Mouse (Mus musculus) lung, adult 2 months (tissue): ENCODE data around the gene Stk19. TPM values are rescaled to one million over a fixed set of nuclear protein-coding genes. Genes with fewer than 3 reads are reported as not detected.

Source experiments
- DNase-seq: peaks from one replicate; pipeline ENCODE4 v3.0.0; 2022
- H3K4me1 ChIP-seq: fragments of 200-500 bp; 2 replicates; pipeline ENCODE4 v1.6.1; 2011; ENCODE audit warnings: low read length; ENCODE audit not compliant: control insufficient read depth, insufficient read depth
- H3K4me3 ChIP-seq: fragments of 200-500 bp; replicated peaks from 2 replicates; pipeline ENCODE3; 2011; ENCODE audit warnings: low read depth, mild to moderate bottlenecking, control low read depth, low read length; ENCODE audit errors: extremely low read depth
- CTCF ChIP-seq: fragments of 200-500 bp; IDR thresholded peaks from 2 replicates; pipeline ENCODE4 v1.5.1; 2011; ENCODE audit warnings: mild to moderate bottlenecking, low read length, control low read depth; ENCODE audit not compliant: insufficient read depth
- POLR2A ChIP-seq: fragments of 200-500 bp; IDR thresholded peaks from 2 replicates; pipeline ENCODE4 v1.6.1; 2011; ENCODE audit warnings: low read depth, mild to moderate bottlenecking, control low read depth, low read length, borderline replicate concordance; ENCODE audit errors: extremely low read depth
- WGBS: fragments of 180-500 bp; shearing (Covaris S2); methylation state at CpG from one replicate; pipeline ENCODE4 v1.1.7; 2018; 5-methylcytosine and 5-hydroxymethylcytosine counted together
- polyA plus RNA-seq: library from polyadenylated mRNA; depleted of rRNA; stranded (reverse); fragments of >200 nt; gene quantifications from 2 replicates; pipeline ENCODE4 v1.2.3, GENCODE M21; 2012; rRNA removed

The Stk19 gene
- 45.1 and 46.0 TPM in 2 replicates for polyA plus RNA-seq

DNA sequence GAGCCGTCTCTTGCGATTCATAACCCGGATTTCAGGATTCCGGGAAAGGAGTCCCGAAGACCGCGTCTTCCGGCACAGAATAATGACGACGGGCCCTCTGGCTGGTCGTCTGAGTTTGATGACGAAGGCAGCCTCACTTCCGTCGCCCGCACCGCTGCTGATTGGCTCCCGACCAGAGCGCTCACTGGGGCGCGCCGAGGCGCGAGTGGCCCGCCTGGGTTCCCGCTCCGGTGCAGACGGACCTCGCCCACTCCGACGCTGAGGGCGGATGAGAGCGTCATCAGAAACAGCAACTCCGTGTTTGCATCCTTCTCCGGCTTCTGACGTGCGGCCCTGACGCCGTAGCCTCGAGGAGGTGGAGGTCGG lies at the start of gene Stk19, which contains the start of gene Dxo:
Gene Stk19 (minus strand): TSS at position 90 of the 366 bp plus-strand sequence.
Gene Dxo (plus strand): TSS at position 164 of the 366 bp plus-strand sequence.
- DNase-seq, result peak; percentile 97
- WGBS, result under 1% methylated on average over 40 of the region's 40 CpGs
- Histone ChIP-seq H3K4me1 (peaks cover 11% of the 10 kb centered on the region), H3K4me3 (peak within 1 kb of the TSS; percentile 92)
- TF ChIP-seq POLR2A, result peak; percentile 88
- TF ChIP-seq CTCF, result no peak

DNA sequence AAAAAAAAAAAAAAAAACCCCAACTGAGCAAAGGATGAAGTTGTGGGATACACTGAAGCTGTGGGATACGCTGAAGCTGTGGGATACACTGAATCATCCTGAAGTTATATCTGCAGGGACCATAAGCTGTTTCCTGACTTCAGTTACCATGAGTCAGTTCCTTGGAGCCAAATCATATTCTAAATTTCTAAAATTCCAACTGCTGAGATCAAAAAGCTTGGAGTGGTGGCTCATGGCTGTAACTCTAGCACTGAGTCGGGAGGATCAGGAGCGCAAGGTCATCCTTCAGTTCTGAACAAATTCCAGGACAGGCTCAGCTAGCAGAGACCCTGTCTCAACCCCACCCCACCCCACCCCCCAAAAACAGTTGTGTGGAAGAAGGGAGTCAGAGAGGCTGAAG lies 48.9 kb upstream of the Stk19 start:
- 66% methylated on average over 3 of the region's 3 CpGs for WGBS
- TF ChIP-seq CTCF (no peak), POLR2A (no peak)
- Histone ChIP-seq H3K4me3 (no peak overlapping the region), H3K4me1 (no peaks in the 10 kb centered on the region)
- DNase-seq, result no peak

DNA sequence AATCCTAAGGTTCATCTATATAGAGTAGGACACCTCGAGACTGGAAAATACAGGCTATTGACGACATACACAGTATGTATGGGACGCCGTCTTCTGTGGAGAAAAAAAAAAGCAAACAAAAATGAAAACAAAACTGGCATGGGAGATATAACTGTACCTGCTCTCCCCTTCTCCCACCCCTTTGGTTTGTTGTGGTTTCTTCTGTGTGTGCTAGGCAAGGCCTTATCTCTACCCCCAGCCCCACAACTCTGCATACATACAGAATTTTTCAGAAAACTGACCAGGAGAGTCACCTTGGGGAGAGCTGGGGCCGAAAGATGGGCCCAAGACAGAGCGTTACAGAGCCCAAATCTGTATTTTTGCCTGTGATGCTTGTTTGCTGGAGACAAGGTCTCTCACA lies 48.0 kb upstream of the Stk19 start:
- H3K4me1 ChIP-seq, result no peaks in the 10 kb centered on the region
- TF ChIP-seq CTCF, result no peak
- no peak for TF ChIP-seq POLR2A
- H3K4me3 ChIP-seq, result no peak overlapping the region
- WGBS, result 89% methylated on average over 6 of the region's 6 CpGs
- no peak for DNase-seq

DNA sequence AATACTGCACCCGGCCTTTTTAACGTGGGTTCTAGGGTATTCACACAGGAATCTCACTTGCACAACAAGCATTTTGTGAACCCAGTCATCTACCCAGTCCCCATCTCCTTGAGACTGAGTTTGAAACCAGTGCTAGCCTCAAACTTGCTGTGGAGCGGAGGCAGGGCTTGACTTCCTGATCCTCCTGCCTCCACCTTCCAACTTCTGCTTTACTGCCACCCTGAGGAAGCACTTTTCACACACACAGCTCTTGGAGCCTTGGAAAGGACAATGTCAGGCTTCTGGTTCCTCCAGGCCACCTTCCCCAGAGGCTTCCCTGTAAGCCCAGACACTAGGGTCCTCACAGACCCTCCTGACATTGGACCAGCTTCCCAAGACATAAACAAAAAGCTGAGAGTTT lies 46.6 kb upstream of the Stk19 start:
- H3K4me1 ChIP-seq, result no peaks in the 10 kb centered on the region
- H3K4me3 ChIP-seq, result no peak overlapping the region
- no peak for TF ChIP-seq POLR2A
- no peak for TF ChIP-seq CTCF
- no peak for DNase-seq
- WGBS, result 58% methylated on average over 3 of the region's 3 CpGs

GRCm38 (mm10) chr17:34881683-34882310 lies 45.1 kb upstream of the Stk19 start, which contains the start of gene Gm20547:
Gene Gm20547, minus strand, starts transcription at chr17:34882042.
- TF ChIP-seq POLR2A, result no peak
- no peak for TF ChIP-seq CTCF
- no peaks in the 10 kb centered on the region for H3K4me1 ChIP-seq
- 12% methylated on average over 15 of the region's 15 CpGs for WGBS
- DNase-seq, result no peak
- H3K4me3 ChIP-seq, result no peak within 1 kb of the TSS

GRCm38 (mm10) chr17:34881166-34881565 lies 44.4 kb upstream of the Stk19 start:
- TF ChIP-seq POLR2A (no peak), CTCF (no peak)
- no peak for DNase-seq
- Histone ChIP-seq H3K4me3 (no peak overlapping the region), H3K4me1 (no peaks in the 10 kb centered on the region)

- H3K4me1 ChIP-seq, result no peaks in the 10 kb centered on the region
- WGBS, result 46% methylated on average over 11 of the region's 11 CpGs
- no peak within 1 kb of the TSS for H3K4me3 ChIP-seq
- DNase-seq, result no peak
- no peak for TF ChIP-seq CTCF
- no peak for TF ChIP-seq POLR2A
Observed at GRCm38 (mm10) chr17:34879336-34879879, 42.7 kb upstream of the Stk19 start, which contains the start of gene Zbtb12. Gene Zbtb12, plus strand, starts transcription at chr17:34879483.

DNA sequence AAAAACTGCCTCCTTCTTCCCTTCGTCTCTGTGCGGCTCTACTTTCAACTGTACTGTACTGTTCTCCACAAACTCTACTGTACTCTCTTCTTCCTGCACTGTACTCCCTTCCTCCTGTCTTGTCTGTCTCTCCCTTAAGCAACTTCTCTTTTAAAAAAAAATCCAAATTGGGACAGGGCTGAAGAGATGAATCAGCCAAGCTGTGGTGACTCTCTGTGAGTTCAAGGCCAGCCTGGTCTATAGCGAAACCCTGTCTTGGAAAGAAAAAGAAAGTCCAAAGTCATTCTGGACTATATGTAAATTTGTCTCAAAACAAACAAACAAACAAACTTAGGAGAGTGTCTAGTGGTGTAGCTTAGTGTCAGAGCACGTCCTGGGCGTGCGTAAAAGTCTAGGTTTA lies 37.6 kb upstream of the Stk19 start:
- WGBS, result 79% methylated on average over 6 of the region's 6 CpGs
- DNase-seq, result no peak
- Histone ChIP-seq H3K4me1 (no peaks in the 10 kb centered on the region), H3K4me3 (no peak overlapping the region)
- TF ChIP-seq CTCF, result no peak
- TF ChIP-seq POLR2A, result no peak

DNA sequence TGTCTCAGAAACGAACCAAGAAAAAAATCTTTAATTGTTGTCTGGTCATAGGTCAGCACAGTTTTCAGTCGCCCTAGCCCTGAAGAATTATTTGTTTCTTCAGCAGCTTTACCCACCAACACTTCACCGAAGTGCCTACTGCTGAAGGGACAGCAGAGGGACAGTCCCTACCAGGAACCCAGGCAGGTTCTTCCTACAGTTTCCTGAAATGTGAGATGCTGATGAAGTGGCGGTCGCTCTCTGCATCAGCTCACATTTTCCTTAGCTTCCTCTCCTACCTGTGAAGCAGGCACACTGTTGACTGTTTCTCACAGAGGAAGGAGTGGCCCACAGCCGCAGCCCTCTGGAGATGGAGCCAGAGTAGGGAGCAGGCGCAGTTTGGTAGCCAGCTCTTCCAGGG lies 29.2 kb upstream of the Stk19 start:
- DNase-seq, result no peak
- no peak overlapping the region for H3K4me3 ChIP-seq
- no peaks in the 10 kb centered on the region for H3K4me1 ChIP-seq
- no peak for TF ChIP-seq POLR2A
- TF ChIP-seq CTCF, result no peak
- WGBS, result 43% methylated on average over 7 of the region's 7 CpGs
